Mouse (Mus musculus): ENCODE results near the gene Ifna16. TPM values are rescaled to one million over a fixed set of nuclear protein-coding genes. Genes with fewer than 3 reads are reported as not detected.

Ifna16 gene
- not detected for polyA plus RNA-seq (2017; shearing (Covaris generic))

GRCm38 (mm10) chr4:88676824-88677223 lies at the start of gene Ifna16:
TSS of gene Ifna16 (minus strand) at chr4:88676924.

GRCm38 (mm10) chr4:88721791-88722721 lies 45.3 kb upstream of the Ifna16 start, which contains the start of the genes Gm26566 and Klhl9:
TSS of gene Gm26566 (plus strand) at chr4:88721805.
TSS of gene Klhl9 (minus strand) at chr4:88722465.

GRCm38 (mm10) chr4:88691259-88691658 lies 14.5 kb upstream of the Ifna16 start, which contains the start of gene Ifnab:
TSS of gene Ifnab (minus strand) at chr4:88691359.

GRCm38 (mm10) chr4:88683812-88684211 lies 7.1 kb upstream of the Ifna16 start, which contains the start of gene Ifna2:
TSS of gene Ifna2 (minus strand) at chr4:88683912.

GRCm38 (mm10) chr4:88644359-88644758 lies 32.4 kb downstream of the Ifna16 start, which contains the start of gene Ifna13:
TSS of gene Ifna13 (minus strand) at chr4:88644459.

GRCm38 (mm10) chr4:88634311-88634710 lies 42.4 kb downstream of the Ifna16 start, which contains the start of gene C87499:
TSS of gene C87499 (minus strand) at chr4:88634411.

Other genes starting within 250 kb of the Ifna16 start
- 0.47 TPM for gene Hacd4, start 238.0 kb downstream of the Ifna16 start, polyA plus RNA-seq (2017; shearing (Covaris generic))
- not detected for gene Ifnb1, start 154.2 kb downstream of the Ifna16 start, polyA plus RNA-seq (2017; shearing (Covaris generic))
- not detected for gene Ifna15, start 118.7 kb downstream of the Ifna16 start, polyA plus RNA-seq (2017; shearing (Covaris generic))
- not detected for gene Ifna14, start 105.1 kb downstream of the Ifna16 start, polyA plus RNA-seq (2017; shearing (Covaris generic))
- not detected for gene Ifna9, start 84.5 kb downstream of the Ifna16 start, polyA plus RNA-seq (2017; shearing (Covaris generic))
- gene Ifna12, start 73.5 kb downstream of the Ifna16 start, polyA plus RNA-seq (2017; shearing (Covaris generic)), result not detected
- gene C87499, start 42.5 kb downstream of the Ifna16 start, polyA plus RNA-seq (2017; shearing (Covaris generic)), result not detected
- gene Ifna13, start 32.5 kb downstream of the Ifna16 start, polyA plus RNA-seq (2017; shearing (Covaris generic)), result not detected
- gene Ifna2, start 7.0 kb upstream of the Ifna16 start, polyA plus RNA-seq (2017; shearing (Covaris generic)), result not detected
- not detected for gene Ifnab, start 14.4 kb upstream of the Ifna16 start, polyA plus RNA-seq (2017; shearing (Covaris generic))
- 0.32 TPM for gene Gm26566, start 44.9 kb upstream of the Ifna16 start, polyA plus RNA-seq (2017; shearing (Covaris generic))
- gene Klhl9, start 45.5 kb upstream of the Ifna16 start, polyA plus RNA-seq (2017; shearing (Covaris generic)), result 26.9 TPM
- not detected for gene Gm13271, start 77.9 kb upstream of the Ifna16 start, polyA plus RNA-seq (2017; shearing (Covaris generic))
- 0.97 TPM for gene Gm13283, start 83.2 kb upstream of the Ifna16 start, polyA plus RNA-seq (2017; shearing (Covaris generic))
- 0.35 TPM for gene Gm13290, start 96.9 kb upstream of the Ifna16 start, polyA plus RNA-seq (2017; shearing (Covaris generic))
- gene Gm13289, start 100.0 kb upstream of the Ifna16 start, polyA plus RNA-seq (2017; shearing (Covaris generic)), result not detected
- not detected for gene Gm13272, start 102.9 kb upstream of the Ifna16 start, polyA plus RNA-seq (2017; shearing (Covaris generic))
- 0.68 TPM for gene Ifnz, start 105.2 kb upstream of the Ifna16 start, polyA plus RNA-seq (2017; shearing (Covaris generic))
- gene Gm13276, start 108.8 kb upstream of the Ifna16 start, polyA plus RNA-seq (2017; shearing (Covaris generic)), result not detected
- not detected for gene Gm13277, start 111.7 kb upstream of the Ifna16 start, polyA plus RNA-seq (2017; shearing (Covaris generic))
- gene Gm13278, start 114.6 kb upstream of the Ifna16 start, polyA plus RNA-seq (2017; shearing (Covaris generic)), result not detected
- gene Gm13275, start 117.6 kb upstream of the Ifna16 start, polyA plus RNA-seq (2017; shearing (Covaris generic)), result not detected
- not detected for gene Gm13279, start 120.5 kb upstream of the Ifna16 start, polyA plus RNA-seq (2017; shearing (Covaris generic))
- gene Gm13285, start 122.7 kb upstream of the Ifna16 start, polyA plus RNA-seq (2017; shearing (Covaris generic)), result 1.1 TPM
- not detected for gene Gm13287, start 126.3 kb upstream of the Ifna16 start, polyA plus RNA-seq (2017; shearing (Covaris generic))
- not detected for gene Gm13288, start 128.6 kb upstream of the Ifna16 start, polyA plus RNA-seq (2017; shearing (Covaris generic))
- gene Ifna7, start 139.3 kb upstream of the Ifna16 start, polyA plus RNA-seq (2017; shearing (Covaris generic)), result not detected
- gene Ifna11, start 143.0 kb upstream of the Ifna16 start, polyA plus RNA-seq (2017; shearing (Covaris generic)), result not detected
- gene Ifna6, start 150.5 kb upstream of the Ifna16 start, polyA plus RNA-seq (2017; shearing (Covaris generic)), result not detected
- not detected for gene Ifna5, start 158.6 kb upstream of the Ifna16 start, polyA plus RNA-seq (2017; shearing (Covaris generic))
- not detected for gene Ifna4, start 164.9 kb upstream of the Ifna16 start, polyA plus RNA-seq (2017; shearing (Covaris generic))
- gene Ifna1, start 173.2 kb upstream of the Ifna16 start, polyA plus RNA-seq (2017; shearing (Covaris generic)), result not detected
- not detected for gene Ifne, start 203.3 kb upstream of the Ifna16 start, polyA plus RNA-seq (2017; shearing (Covaris generic))

Measured in CD4-positive, CD25-positive, alpha-beta regulatory T cell (primary cell).